Mouse (Mus musculus): ENCODE measurements around the gene Zswim3.
A peak's percentile ranks its signal among the peaks of the same experiment; 100 is the strongest.
"Not testable (repeated sequence)": the region's sequence is repeated elsewhere in the genome, so short reads cannot be mapped to it uniquely, and the experiment has no call there.

Zswim3 gene

DNA sequence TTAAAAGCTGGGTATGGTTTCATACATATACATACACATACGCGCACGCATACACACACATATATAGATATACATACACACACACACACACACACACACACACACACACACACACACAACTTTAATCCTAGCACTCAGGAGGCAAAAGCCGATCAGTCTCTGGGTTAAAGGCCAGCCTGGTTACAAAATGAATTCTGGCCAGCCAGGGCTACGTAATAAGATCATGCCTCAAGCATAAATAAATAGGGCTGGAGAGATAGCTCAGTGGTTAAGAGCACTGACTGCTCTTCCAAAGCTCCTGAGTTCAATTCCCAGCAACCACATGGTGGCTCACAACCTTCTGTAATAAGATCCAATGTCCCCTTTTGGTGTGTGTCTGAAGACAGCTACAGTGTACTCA, 50.7 kb downstream of the Zswim3 start:
- not testable (repeated sequence) for DNase-seq (ENCODE audit: low spot score in 2 of 2)

DNA sequence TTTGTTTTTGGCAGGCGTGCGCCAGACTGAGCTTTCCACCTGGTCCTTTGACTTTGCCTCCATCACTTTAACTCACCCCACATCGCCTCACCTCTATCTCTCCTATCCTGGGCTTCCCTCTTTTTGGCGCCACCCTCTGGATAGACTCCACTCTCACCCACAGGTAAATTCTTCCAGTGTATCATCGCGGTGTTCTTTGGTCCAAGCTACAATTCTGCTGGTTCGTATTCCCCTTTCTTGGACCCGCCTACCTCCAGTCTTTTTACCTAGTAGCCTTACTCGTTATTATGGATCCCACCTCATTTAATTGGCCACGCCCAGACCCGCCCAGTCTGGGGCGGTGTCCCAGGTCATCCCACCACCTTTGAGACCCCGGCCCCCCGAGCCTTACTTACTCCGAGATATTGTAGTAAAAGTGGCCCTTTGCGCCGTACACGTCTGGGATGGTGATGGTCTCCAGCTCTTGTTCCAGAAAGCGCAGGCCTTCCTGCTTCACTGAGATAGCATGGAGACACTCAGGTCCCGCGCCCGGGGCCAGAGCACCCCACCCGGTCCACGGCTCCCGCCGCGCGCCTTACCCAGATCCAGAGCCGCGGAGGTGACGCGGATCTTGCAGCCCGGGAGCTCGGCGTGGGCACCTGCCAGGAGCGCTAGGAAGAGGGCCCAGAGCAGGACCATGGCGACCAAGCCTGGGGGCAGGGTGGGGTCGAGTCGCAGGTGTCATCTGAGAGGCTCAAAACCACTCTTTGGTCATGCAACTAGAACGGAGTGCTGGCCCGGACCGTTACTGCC, 51.6 kb downstream of the Zswim3 start:
- DNase-seq (ENCODE audit: low spot score in 2 of 2): no peak

DNA sequence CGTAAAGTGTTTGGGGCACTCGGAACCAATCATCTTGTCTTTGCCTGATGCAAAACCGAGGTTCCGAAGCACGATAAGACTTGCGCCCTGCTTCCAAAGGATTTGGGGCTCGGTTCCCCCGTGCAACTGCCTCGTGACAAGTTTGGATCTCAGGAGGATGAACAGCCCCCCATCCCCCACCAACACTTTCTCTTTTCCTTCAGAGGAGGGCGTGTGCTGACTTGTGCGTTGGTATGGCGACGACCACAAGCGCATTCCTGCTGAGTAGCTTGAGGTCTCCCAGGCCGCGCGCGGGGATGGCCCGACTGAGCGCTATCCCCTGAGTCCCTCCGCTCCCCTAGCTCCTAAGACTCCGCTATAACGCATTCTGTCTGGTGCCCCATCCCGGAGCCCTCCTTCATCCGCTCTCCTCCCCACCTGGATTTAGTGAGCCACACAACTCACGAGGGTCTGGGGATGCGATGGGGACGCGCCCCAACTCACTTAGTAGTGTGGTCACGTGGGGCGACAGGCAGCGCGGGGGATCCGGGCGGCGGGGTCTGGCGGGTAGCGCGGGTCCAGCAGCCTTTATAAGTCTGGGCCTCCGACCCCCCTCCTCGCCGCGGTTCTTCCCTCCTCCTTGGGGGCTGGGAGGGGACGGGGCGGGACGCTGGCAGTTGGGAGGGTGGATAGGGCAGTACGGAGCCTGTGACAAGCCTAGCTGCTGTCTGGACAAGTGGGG, 52.4 kb downstream of the Zswim3 start, which contains the start of gene Pltp:
Pltp (minus strand) TSS at position 611 of the 721 bp plus-strand sequence.
- peak; percentile 55 to 58 for DNase-seq (ENCODE audit: low spot score in 2 of 2)

DNA sequence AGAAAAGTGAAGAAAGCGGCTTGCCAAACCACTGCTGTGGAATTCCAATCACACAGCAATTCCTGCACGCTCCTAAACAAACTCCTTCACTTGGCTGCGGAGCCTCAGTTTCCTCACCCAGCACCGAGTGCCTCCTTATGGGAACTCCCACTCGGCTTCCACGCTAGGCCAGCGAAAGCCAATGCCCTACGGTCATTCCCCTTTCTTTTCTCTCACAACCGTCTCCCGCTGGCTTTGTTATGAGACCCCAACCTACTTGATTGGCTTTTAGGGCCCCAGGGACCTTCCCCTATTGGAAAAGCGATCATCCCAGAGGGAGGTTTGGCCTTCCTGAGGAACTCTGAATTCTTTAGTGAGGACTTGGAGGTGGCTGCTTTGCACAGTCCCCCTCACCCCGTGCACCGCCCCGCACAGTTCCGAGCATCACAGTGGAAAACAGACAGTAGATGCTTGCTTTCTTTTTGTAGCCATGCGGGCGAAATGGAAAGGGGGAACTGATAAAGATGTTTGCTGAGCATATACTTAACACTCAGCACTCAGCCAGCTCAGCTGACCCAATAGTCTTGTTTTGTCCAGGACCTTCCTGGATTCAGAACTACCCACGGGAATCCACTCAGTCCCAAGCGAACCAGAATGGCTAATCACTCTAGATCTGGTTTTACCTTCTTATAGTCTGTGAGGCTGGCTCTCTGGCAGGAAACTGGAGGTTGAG, 53.1 kb downstream of the Zswim3 start:
- DNase-seq (ENCODE audit: low spot score in 2 of 2): no peak

DNA sequence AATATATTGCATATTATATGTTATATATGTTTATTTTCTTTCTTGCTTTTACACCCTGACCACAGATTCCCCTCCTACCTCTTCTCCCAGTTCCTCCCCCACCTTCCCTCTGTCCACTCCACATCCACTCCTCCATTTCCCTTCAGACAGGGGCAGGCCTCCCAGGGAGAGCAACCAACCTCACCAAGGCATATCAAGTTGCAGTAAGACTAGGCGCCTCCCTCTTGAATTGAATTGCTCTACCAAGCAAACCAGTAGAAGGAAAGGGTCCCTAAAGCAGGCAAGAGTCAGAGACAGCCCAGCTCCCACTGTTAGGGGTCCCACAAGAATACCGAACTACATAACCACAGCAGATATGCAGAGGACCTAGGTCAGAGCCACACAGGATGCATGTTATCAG, 54.3 kb downstream of the Zswim3 start:
- no peak for DNase-seq (ENCODE audit: low spot score in 2 of 2)

DNA sequence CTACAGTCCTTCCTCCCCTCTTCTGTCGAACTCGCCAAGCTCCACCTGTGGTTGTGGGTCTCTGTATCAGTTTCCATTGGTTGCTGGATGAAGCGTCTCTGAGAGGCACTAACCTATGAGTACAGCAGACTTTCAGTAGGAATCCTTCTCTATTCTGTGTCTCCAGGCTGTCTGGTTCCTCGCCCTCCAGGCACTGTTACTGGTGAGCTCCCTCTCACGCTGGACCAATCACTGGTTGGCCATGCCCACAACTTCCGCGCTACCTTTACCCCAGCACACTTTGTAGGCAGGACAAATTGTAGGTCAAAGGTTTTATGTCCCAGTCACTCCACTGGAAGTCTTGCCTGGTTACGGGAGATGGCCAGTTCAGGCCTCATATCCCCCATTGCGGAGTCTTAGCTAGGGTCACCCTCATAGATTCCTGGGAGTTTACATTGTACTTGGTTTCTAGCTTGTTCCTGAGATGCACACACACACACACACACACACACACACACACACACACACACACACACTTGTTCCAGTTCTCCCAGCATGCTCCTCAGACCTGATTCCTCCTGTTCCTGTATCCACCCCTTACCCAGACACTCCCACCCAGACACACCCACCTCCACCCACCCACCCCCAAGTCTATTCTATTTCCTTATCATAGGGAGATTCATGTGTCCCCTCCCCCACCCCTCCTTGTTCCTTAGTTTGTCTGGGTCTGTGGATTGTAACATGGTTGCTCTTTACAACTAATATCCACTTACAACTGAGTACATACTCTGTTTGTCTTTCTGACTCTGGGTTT, 54.9 kb downstream of the Zswim3 start:
- no peak for DNase-seq (ENCODE audit: low spot score in 2 of 2)

DNA sequence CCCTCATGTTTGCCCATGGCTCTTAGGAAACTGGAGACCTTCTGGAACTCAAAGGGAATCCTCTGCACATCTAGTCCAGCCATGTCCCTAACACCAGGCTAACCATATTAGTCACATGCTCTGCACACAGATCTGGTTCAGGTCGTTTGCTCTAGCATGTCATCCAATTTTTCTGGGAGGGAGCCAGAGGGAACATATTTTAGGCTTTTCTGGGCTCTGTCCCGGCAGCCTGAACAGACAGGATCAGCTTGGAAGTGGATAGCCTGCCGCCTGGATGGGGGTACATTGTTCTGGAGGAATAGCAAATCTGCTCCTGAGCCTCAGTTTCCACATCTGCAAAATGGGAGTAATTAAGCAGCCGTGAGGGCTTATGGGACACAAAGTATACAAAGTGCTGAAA, 56.2 kb downstream of the Zswim3 start:
- no peak for DNase-seq (ENCODE audit: low spot score in 2 of 2)

DNA sequence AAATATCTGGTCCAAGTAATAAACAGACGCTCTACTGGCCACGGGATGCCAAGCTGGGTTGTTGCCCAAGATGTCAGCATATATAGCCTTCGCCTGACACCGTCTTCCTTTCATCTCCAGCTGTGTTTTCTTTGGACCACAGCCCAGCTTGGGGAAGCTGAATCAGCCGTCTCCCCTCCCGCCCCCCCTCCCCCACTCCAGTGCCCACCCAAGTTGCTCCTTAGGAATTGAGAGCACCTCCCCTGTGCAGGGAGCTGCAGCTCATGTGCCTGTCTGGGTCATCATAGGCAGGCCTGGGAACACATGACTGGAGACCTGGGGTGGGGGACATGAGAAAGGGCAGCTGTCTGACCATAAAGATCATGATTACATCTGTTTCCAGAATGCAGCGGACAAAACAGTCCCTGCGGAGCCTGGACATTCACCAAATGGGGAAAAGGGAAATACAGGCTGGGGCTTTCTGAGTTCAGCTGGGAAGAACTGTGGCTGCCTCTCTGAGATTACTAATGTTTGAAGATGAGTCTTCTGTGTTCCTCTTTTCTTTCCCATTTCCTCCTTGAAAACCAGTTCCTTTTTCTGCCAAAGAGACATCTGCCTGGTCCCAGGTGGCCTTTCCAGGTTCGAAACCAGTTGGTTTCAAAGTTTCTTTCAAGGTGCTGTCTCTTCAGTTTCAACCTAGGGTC, 57.4 kb downstream of the Zswim3 start:
- peak in 1 of 2 experiments; percentile 59 for DNase-seq (ENCODE audit: low spot score in 2 of 2)

DNA sequence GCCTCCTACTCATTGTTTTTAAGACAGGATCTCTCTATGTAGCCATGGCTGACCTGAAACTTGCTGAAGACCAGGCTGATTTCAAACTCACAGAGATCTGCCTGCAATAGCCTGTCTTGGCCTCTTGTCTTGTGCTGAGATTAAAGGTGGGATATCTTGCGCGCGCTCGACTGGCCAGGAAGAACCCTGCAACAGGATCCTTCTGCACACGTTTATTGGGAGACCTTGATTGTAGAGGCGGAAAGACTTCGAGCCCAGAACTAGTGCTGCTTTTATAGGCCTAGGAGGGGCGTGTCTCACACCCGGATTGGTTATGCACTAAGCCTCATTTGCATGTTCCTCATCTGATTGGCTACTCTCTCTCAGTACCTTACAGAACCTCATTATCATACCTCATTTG, 58.5 kb downstream of the Zswim3 start:
- DNase-seq (ENCODE audit: low spot score in 2 of 2): not testable (repeated sequence)

DNA sequence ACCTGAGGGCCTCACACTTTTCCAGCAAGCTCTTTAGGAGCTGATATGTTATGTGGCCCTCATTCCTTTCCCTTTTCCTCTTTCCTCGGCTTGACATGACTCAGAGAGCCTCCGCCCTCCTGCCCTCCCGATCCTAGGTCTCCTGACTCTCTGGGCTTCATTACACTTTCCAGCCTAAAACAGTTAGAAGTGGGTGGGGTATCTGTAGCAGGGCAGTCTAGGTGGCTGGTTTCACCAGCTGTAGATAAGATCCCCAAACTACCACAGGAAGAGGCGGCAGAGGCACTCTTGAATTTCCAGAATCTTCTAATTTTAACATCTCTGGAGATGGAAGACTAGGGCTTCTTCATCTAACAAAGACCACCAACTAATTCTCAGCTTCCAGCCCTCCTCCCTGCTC, 59.7 kb downstream of the Zswim3 start:
- DNase-seq (ENCODE audit: low spot score in 2 of 2): no peak

DNA sequence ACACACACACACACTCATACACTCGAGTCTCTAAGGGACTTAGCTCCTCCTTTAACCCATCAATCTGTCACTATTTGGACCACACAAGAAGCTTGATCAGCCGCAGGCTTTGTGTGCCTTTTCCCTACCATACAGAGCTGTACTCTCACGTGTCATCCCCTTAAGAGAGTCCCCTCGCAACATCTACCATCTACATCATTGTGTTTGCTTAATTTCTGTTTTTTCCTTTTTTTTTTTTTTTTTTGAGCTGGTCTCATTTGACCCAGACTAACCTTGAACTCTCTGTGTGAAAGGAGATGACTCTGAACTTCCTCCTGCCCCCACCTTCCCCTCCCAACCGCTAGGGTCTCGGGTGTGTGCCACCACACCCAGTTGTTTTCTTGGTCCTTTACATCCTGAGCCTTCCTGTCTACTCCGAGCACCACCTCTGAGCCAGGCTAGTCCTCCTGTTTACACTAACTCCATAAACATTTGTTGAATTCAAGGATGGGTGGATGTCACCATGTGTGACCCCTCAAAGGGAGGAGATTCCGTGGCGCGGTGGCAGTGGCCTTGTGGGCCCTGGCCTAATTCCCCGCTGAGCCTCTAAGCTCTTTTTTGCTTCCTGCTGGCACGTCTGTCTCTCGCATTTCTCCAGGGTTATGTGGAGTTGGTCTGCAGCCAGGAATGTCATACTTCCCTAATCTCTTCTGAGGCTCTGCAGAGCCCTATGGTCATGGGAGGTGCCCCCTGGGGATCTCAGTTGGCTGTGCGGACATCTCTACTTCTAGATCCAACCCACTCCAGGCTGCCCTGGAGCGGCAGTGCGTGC, 62.0 kb downstream of the Zswim3 start:
- DNase-seq (ENCODE audit: low spot score in 2 of 2): peak in 1 of 2 experiments; percentile 60

DNA sequence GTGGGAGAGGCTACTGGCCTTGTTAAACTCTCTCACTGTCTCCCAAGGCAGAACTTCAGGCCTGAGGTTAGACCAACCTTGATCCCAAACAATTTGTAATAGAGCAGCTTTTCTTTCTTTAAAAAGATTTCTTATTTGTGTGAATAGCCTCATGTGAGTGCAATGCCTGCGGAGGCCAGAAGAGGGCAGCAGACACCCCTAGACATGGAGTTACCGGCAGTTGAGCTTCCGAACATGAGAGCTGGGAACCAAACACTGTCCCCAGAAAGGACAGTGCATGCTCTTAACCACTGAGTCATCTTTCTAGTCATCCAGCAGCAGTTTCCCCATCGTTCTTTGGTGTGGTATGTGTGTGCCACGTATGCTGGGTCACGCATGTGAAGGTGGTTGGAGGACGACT, 62.7 kb downstream of the Zswim3 start:
- no peak for DNase-seq (ENCODE audit: low spot score in 2 of 2)

DNA sequence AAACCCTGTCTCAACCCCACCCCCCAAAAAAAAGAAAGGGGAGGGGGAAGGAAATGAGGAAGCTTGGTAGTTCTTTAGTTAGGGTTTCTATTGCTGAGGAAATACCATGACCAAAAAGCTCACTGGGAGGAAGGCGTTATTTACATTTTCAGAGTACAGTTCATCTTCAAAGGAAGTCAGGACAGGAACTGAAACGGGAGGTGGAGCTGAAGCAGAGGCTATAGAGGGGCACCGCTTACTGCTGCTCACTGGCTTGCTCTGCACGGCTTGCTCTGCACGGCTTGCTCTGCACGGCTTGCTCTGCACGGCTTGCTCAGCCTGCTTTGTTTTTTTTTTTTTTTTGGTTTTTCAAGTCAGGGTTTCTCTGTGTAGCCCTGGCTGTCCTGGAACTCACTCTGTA, 63.6 kb downstream of the Zswim3 start:
- DNase-seq (ENCODE audit: low spot score in 2 of 2): no peak
